Mouse (Mus musculus) cerebellum, adult 9-10 months (tissue): ENCODE measurements at regions not wholly inside any gene's neighbourhood (a gene's known extent, or its start where the extent isn't known, plus 50 kb on each side); places are given as distances from the start of the nearest gene placed in this dataset.

Experiments
- DNase-seq: peaks from one replicate; pipeline ENCODE4 v3.0.0; 2022

GRCm38 (mm10) chr13:7870266-7870665, 332.4 kb upstream of the Adarb2 start:
- peak; percentile 11 for DNase-seq

- no peak for DNase-seq
These were observed 287.3 kb upstream of the Adarb2 start for GRCm38 (mm10) chr13:7915327-7915726.
